Mouse (Mus musculus) limb, embryonic 13.5 days (tissue): ENCODE measurements around the gene Spta1. TPM values are rescaled to one million over a fixed set of nuclear protein-coding genes. Genes with fewer than 3 reads are reported as not detected.

Experiments used
- ATAC-seq: fragments of 200-750 bp; cut with Nextera tagmentation; 2 replicates; pipeline ENCODE4 v1.8.0; 2017; ENCODE audit warnings: low read depth, moderate number of reproducible peaks, moderate TSS enrichment; ENCODE audit not compliant: low FRiP score
- H3K27ac ChIP-seq: fragments of 300-500 bp; sonication (generic); 2 replicates; pipeline ENCODE4 v1.5.1; 2015; ENCODE audit warnings: inconsistent platforms, mild to moderate bottlenecking, moderate library complexity
- H3K27me3 ChIP-seq: fragments of 300-500 bp; sonication (generic); 2 replicates; pipeline ENCODE4 v1.6.1; 2015; ENCODE audit warnings: mild to moderate bottlenecking, inconsistent platforms
- H3K36me3 ChIP-seq: fragments of 300-500 bp; sonication (generic); 2 replicates; pipeline ENCODE4 v1.6.1; 2015; ENCODE audit warnings: inconsistent platforms, mild to moderate bottlenecking, moderate library complexity
- H3K4me1 ChIP-seq: fragments of 300-500 bp; sonication (generic); 2 replicates; pipeline ENCODE4 v1.6.1; 2015; ENCODE audit warnings: inconsistent platforms
- H3K4me2 ChIP-seq: fragments of 300-500 bp; sonication (generic); replicated peaks from 2 replicates; pipeline ENCODE4 v1.6.1; 2015; ENCODE audit warnings: inconsistent platforms, mild to moderate bottlenecking, moderate library complexity
- H3K4me3 ChIP-seq: fragments of 300-500 bp; sonication (generic); 2 replicates; pipeline ENCODE4 v1.5.1; 2015; ENCODE audit warnings: moderate library complexity, mild to moderate bottlenecking, inconsistent platforms
- H3K9ac ChIP-seq: fragments of 300-500 bp; sonication (generic); 2 replicates; pipeline ENCODE4 v1.6.1; 2015; ENCODE audit warnings: mild to moderate bottlenecking, inconsistent platforms
- H3K9me3 ChIP-seq: fragments of 300-500 bp; sonication (generic); 2 replicates; pipeline ENCODE4 v1.6.1; 2016; ENCODE audit warnings: inconsistent platforms
- WGBS: fragments of 180-500 bp; shearing (Covaris S2); methylation state at CpG from one replicate; pipeline ENCODE4 v1.1.7; 2015; 5-methylcytosine and 5-hydroxymethylcytosine counted together
- polyA plus RNA-seq: library from polyadenylated mRNA; unstranded; fragments of >200 nt; fragmentation: Nextera tagmentation; extraction: Ambion mirVana; gene quantifications from 2 replicates; pipeline ENCODE4 v1.2.1, GENCODE M21; 2015

Gene Spta1
- polyA plus RNA-seq: 0.27 and 0.59 TPM in 2 replicates

DNA sequence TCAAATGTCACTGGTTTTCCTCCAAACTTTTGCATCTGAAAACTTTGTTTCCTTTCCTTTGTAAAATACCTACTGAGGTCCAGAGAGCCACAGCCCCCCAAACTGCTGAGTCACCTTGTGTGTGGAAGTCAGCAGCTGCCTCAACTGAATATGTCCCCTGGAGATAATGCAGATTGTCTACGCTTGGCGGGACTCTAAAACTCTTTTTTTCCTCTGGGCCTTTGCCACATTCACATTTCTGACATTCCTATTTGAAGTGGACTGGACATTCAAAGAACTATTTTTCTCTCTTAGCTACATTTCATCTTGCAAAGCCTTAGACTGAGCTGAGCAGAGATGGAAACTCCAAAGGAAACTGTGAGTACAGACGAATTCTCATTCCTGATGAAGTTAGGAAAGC lies at the start of gene Spta1:
TSS of gene Spta1 (plus strand) at position 172 of the 400 bp plus-strand sequence.
- H3K36me3 ChIP-seq: no peaks in the 10 kb centered on the region
- no peak within 1 kb of the TSS for H3K27ac ChIP-seq
- no peak within 1 kb of the TSS for H3K4me3 ChIP-seq
- H3K4me1 ChIP-seq: no peaks in the 10 kb centered on the region
- 64% methylated on average over 3 of the region's 3 CpGs for WGBS
- no peak within 1 kb of the TSS for H3K4me2 ChIP-seq
- no peaks in the 10 kb centered on the region for H3K9me3 ChIP-seq
- no peak within 1 kb of the TSS for H3K9ac ChIP-seq
- no peaks in the 10 kb centered on the region for H3K27me3 ChIP-seq
- ATAC-seq: no peak

DNA sequence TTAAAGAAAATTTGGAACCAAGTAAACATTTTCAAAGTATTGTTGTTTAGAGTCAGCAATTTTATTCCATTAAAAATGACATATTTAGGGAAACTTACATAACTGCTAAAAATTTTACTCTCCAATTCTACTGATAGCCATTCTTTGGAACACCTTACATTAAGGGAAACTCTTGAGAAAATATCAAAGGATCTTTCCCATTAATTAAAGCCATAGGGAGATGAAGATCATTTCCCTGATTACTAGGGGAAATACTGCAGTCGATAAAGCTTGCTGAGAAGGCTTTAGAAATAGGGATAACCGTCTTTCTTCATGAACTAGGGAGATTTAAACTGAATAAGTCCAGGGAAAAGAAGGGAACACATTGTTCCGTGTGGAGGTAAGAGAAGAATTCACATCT lies 41.4 kb upstream of the Spta1 start, which contains the start of gene Olfr424:
TSS of gene Olfr424 (plus strand) at position 301 of the 400 bp plus-strand sequence.
- no peak within 1 kb of the TSS for H3K4me2 ChIP-seq
- 72% methylated on average over 3 of the region's 3 CpGs for WGBS

GRCm38 (mm10) chr1:174131999-174132398 lies 40.6 kb upstream of the Spta1 start:
- no peaks in the 10 kb centered on the region for H3K27me3 ChIP-seq
- H3K4me1 ChIP-seq: no peaks in the 10 kb centered on the region
- no peaks in the 10 kb centered on the region for H3K36me3 ChIP-seq
- 58% methylated on average over 3 of the region's 3 CpGs for WGBS
- no peak overlapping the region for H3K9ac ChIP-seq
- H3K4me3 ChIP-seq: no peak overlapping the region
- H3K27ac ChIP-seq: no peak overlapping the region
- H3K4me2 ChIP-seq: no peak overlapping the region
- no peak for ATAC-seq
- H3K9me3 ChIP-seq: no peaks in the 10 kb centered on the region

More for the DNA sequence above, 41.4 kb upstream of the Spta1 start, which contains the start of gene Olfr424:
- no peaks in the 10 kb centered on the region for H3K9me3 ChIP-seq
- no peaks in the 10 kb centered on the region for H3K36me3 ChIP-seq
- no peak within 1 kb of the TSS for H3K4me3 ChIP-seq
- H3K27ac ChIP-seq: no peak within 1 kb of the TSS
- H3K9ac ChIP-seq: no peak within 1 kb of the TSS
- no peak for ATAC-seq
- H3K27me3 ChIP-seq: no peaks in the 10 kb centered on the region
- H3K4me1 ChIP-seq: no peaks in the 10 kb centered on the region

DNA sequence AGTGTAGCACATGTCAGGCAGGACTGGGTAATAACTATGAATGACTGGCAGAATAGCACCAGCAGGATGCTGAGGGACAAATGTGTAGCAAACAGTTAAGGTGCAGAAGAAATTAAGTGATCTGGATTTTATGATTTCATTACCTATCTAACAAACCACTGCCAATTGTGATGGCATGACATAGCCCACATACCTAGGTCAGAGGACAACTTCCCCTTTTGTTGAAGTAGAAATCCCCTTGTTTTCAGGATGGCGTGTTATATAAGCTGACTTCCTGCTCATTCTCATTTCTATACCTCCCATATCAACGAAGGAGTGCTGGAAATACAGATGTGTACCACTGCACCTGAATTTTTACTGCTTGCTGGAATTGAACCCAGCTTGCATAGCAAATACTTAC lies 31.2 kb upstream of the Spta1 start:
- no peak overlapping the region for H3K4me3 ChIP-seq
- H3K4me2 ChIP-seq: no peak overlapping the region
- H3K4me1 ChIP-seq: no peaks in the 10 kb centered on the region
- H3K27ac ChIP-seq: no peak overlapping the region
- no peak for ATAC-seq
- 72% methylated on average over 2 of the region's 2 CpGs for WGBS
- H3K27me3 ChIP-seq: no peaks in the 10 kb centered on the region
- no peak overlapping the region for H3K9ac ChIP-seq
- no peaks in the 10 kb centered on the region for H3K9me3 ChIP-seq
- H3K36me3 ChIP-seq: no peaks in the 10 kb centered on the region

- Histone ChIP-seq H3K36me3 (no peaks in the 10 kb centered on the region), H3K4me2 (no peak overlapping the region), H3K4me1 (no peaks in the 10 kb centered on the region), H3K27me3 (no peaks in the 10 kb centered on the region), H3K9me3 (no peaks in the 10 kb centered on the region), H3K27ac (no peak overlapping the region), H3K4me3 (no peak overlapping the region), H3K9ac (no peak overlapping the region)
- WGBS: 93% methylated on average over 1 of the region's 1 CpGs
- no peak for ATAC-seq
Measured at GRCm38 (mm10) chr1:174146696-174147095, 25.9 kb upstream of the Spta1 start.

- H3K9me3 ChIP-seq: no peaks in the 10 kb centered on the region
- H3K4me2 ChIP-seq: no peak overlapping the region
- H3K27me3 ChIP-seq: no peaks in the 10 kb centered on the region
- H3K4me3 ChIP-seq: no peak overlapping the region
- no peaks in the 10 kb centered on the region for H3K4me1 ChIP-seq
- 84% methylated on average over 2 of the region's 2 CpGs for whole genome bisulfite sequencing
- no peak overlapping the region for H3K9ac ChIP-seq
- no peaks in the 10 kb centered on the region for H3K36me3 ChIP-seq
- no peak overlapping the region for H3K27ac ChIP-seq
- ATAC-seq: no peak
Measured at GRCm38 (mm10) chr1:174149289-174149688, 23.3 kb upstream of the Spta1 start.

GRCm38 (mm10) chr1:174155333-174155732 lies 17.2 kb upstream of the Spta1 start, which contains the start of gene Olfr420:
TSS of gene Olfr420 (plus strand) at chr1:174155633.
- H3K36me3 ChIP-seq: no peaks in the 10 kb centered on the region
- ATAC-seq: no peak
- H3K9ac ChIP-seq: no peak within 1 kb of the TSS
- no peaks in the 10 kb centered on the region for H3K27me3 ChIP-seq
- no peaks in the 10 kb centered on the region for H3K4me1 ChIP-seq
- no peak within 1 kb of the TSS for H3K27ac ChIP-seq
- no peak within 1 kb of the TSS for H3K4me2 ChIP-seq
- no peak within 1 kb of the TSS for H3K4me3 ChIP-seq
- no peaks in the 10 kb centered on the region for H3K9me3 ChIP-seq
- WGBS: 85% methylated on average over 1 of the region's 1 CpGs

- Histone ChIP-seq H3K4me1 (no peaks in the 10 kb centered on the region), H3K4me3 (no peak overlapping the region), H3K36me3 (no peaks in the 10 kb centered on the region), H3K9ac (no peak overlapping the region), H3K9me3 (no peaks in the 10 kb centered on the region), H3K4me2 (no peak overlapping the region), H3K27ac (no peak overlapping the region), H3K27me3 (no peaks in the 10 kb centered on the region)
- no peak for ATAC-seq
- WGBS: 86% methylated on average over 3 of the region's 3 CpGs
Measured at GRCm38 (mm10) chr1:174157622-174158021, 15.0 kb upstream of the Spta1 start.

DNA sequence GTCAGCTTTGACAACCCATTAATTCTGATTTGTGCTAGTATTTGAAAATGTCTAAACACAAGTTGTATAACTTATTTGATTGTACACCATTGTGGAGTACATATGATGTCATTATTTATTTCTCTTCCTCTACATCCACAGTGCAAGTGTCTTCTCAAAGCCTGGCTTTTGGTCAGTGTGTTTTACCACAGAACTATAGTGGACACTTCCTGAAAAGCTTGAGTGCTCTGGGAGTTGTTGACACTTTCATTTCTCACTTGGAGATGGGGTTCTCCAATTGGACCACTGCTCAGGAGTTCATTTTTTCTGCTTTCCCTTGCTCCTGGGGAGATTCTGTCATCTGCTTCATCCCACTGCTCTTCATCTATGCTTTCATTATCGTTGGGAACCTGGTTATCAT lies 14.1 kb upstream of the Spta1 start:
- no peak overlapping the region for H3K9ac ChIP-seq
- no peak overlapping the region for H3K4me3 ChIP-seq
- ATAC-seq: no peak
- no peaks in the 10 kb centered on the region for H3K36me3 ChIP-seq
- H3K27me3 ChIP-seq: no peaks in the 10 kb centered on the region
- no peak overlapping the region for H3K4me2 ChIP-seq
- no peaks in the 10 kb centered on the region for H3K9me3 ChIP-seq
- H3K27ac ChIP-seq: no peak overlapping the region
- WGBS: 76% methylated on average over 1 of the region's 1 CpGs
- no peaks in the 10 kb centered on the region for H3K4me1 ChIP-seq

GRCm38 (mm10) chr1:174159095-174159494 lies 13.5 kb upstream of the Spta1 start:
- H3K27ac ChIP-seq: no peak overlapping the region
- no peaks in the 10 kb centered on the region for H3K36me3 ChIP-seq
- no peak overlapping the region for H3K4me2 ChIP-seq
- H3K4me3 ChIP-seq: no peak overlapping the region
- 83% methylated on average over 10 of the region's 10 CpGs for WGBS
- H3K9ac ChIP-seq: no peak overlapping the region
- no peaks in the 10 kb centered on the region for H3K27me3 ChIP-seq
- H3K4me1 ChIP-seq: no peaks in the 10 kb centered on the region
- no peak for ATAC-seq
- no peaks in the 10 kb centered on the region for H3K9me3 ChIP-seq

GRCm38 (mm10) chr1:174169024-174169423 lies 3.6 kb upstream of the Spta1 start:
- no peak for ATAC-seq
- no peak overlapping the region for H3K4me2 ChIP-seq
- H3K9ac ChIP-seq: no peak overlapping the region
- H3K36me3 ChIP-seq: no peaks in the 10 kb centered on the region
- no peak overlapping the region for H3K4me3 ChIP-seq
- no peak overlapping the region for H3K27ac ChIP-seq
- H3K27me3 ChIP-seq: no peaks in the 10 kb centered on the region
- H3K9me3 ChIP-seq: no peaks in the 10 kb centered on the region
- no peaks in the 10 kb centered on the region for H3K4me1 ChIP-seq

DNA sequence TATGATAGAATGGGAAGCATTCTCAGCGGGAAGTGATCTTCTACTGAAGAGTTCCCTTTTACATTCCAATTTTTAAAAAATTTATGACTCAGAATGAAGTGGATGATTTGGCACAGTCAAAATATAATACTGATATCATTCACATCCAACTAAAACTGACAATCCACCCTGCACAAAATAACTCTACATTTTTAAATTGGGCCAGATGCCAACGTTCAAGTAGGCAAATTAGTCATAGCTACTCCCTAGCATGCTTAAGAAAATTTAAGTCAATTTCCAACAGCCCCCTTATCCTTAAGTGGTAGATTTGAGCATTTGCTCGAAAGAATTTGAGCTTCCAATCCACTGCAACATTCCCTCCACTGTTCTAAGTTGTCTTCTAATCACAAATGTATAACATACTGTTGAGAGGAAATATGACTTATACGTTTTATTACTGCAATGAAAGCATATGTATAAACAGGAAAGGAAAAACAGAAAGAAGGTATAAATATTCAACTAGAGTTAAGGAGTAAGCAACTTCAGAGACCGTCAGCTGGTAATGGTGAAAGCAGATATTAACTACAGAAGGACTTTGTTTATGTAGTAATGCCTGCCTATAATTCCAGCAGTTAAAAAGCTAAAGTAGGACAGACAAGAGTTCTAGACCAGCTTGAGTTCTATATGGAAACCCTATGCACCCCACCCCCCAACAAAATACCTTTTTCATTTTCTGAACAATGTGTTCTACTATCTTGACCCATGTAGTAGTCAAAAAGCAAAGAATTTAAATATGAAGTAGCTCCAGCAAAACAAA lies 1.7 kb upstream of the Spta1 start:
- Histone ChIP-seq H3K27ac (no peak overlapping the region), H3K36me3 (no peaks in the 10 kb centered on the region), H3K9me3 (no peaks in the 10 kb centered on the region), H3K9ac (no peak overlapping the region), H3K4me3 (no peak overlapping the region), H3K4me2 (no peak overlapping the region), H3K27me3 (no peaks in the 10 kb centered on the region), H3K4me1 (no peaks in the 10 kb centered on the region)
- ATAC-seq: no peak
- 78% methylated on average over 5 of the region's 5 CpGs for WGBS

GRCm38 (mm10) chr1:174171537-174171936 lies 1.0 kb upstream of the Spta1 start:
- H3K4me2 ChIP-seq: no peak overlapping the region
- no peak overlapping the region for H3K27ac ChIP-seq
- no peak overlapping the region for H3K4me3 ChIP-seq
- H3K9ac ChIP-seq: no peak overlapping the region
- no peaks in the 10 kb centered on the region for H3K4me1 ChIP-seq
- H3K36me3 ChIP-seq: no peaks in the 10 kb centered on the region
- H3K27me3 ChIP-seq: no peaks in the 10 kb centered on the region
- no peak; the same call in 1 of the 2 replicates for ATAC-seq
- no peaks in the 10 kb centered on the region for H3K9me3 ChIP-seq
- 52% methylated on average over 2 of the region's 2 CpGs for WGBS
